Mouse (Mus musculus): ENCODE results near the gene Hdgfl2.

- TF ChIP-seq POLR2A (IDR thresholded peaks at IDR 0.05; ENCODE audit: control insufficient read depth, extremely low read depth, insufficient read depth, low read length, poor library complexity) (no peak), CTCF (IDR thresholded peaks at IDR 0.05; ENCODE audit: borderline replicate concordance, control insufficient read depth, extremely low read depth, insufficient read depth, low read length, poor library complexity) (no peak)
Measured at GRCm38 (mm10) chr17:56131136-56131535, 51.7 kb downstream of the Hdgfl2 start.

Data from thymus, adult 2 months (tissue).